In the genomic region with DNA sequence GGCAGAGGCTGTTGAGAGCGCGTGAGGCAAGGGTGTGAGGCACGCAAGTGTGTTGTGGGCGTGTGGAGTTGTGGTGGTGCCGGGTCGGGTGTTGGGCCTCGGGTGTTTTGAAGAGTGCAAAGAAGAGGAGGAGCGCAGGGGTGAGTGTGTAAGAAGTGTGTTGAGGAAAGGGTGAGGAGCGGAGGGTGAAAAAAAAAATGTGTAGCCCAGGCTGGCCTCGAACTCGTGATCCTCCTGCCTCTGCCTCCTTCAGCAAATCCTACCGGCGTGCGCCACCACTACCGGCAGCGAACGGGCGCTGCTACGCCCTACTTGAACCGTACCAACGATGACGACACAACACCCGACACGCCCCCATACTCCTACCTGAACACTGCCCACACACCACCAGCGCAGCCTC, we compare ENCODE assay signal across 7 mouse cellular contexts.
DNase-seq lines count a peak whose midpoint lies in the region; ATAC-seq lines count a peak whose summit lies in the region.
"Not testable (repeated sequence)": the region's sequence is repeated elsewhere in the genome, so short reads cannot be mapped to it uniquely, and the experiment has no call there.

No protein-coding gene starts in this region.

- H3K4me3 ChIP-seq in limb, embryonic 13.5 days: peak overlapping the region; percentile 29
- H3K4me3 ChIP-seq in midbrain, embryonic 14.5 days (replicated peaks; ENCODE audit: low read depth, low read length): peak overlapping the region; percentile 26; the same call in 1 of the 2 replicates

- intact Hi-C loops in heart, postnatal 36 days (cut with DNase I): not testable (repeated sequence)

- H3K36me3 ChIP-seq in limb, embryonic 13.5 days; midbrain, embryonic 14.5 days (ENCODE audit: control insufficient read depth, insufficient read depth, low read length): not testable (repeated sequence)

- H3K9ac ChIP-seq in limb, embryonic 13.5 days; midbrain, embryonic 14.5 days (replicated peaks; ENCODE audit: low read length): not testable (repeated sequence)

- H3K4me2 ChIP-seq in limb, embryonic 13.5 days (replicated peaks): peak overlapping the region; percentile 50
- H3K4me2 ChIP-seq in midbrain, embryonic 14.5 days (ENCODE audit: low read length): peak overlapping the region; percentile 35

- H3K27ac ChIP-seq in limb, embryonic 13.5 days; midbrain, embryonic 14.5 days (replicated peaks; ENCODE audit: low read depth, low read length): not testable (repeated sequence)

- H3K27me3 ChIP-seq in limb, embryonic 13.5 days; midbrain, embryonic 14.5 days (ENCODE audit: control insufficient read depth, insufficient read depth, low read length): not testable (repeated sequence)

- WGBS in limb, embryonic 13.5 days: 6% methylated on average over 15 of the region's 25 CpGs
- 10% methylated on average over 8 of the region's 25 CpGs for WGBS in midbrain, embryonic 14.5 days

- peak; percentile 99 for DNase-seq in cerebellum, adult 8-10 months
- DNase-seq in frontal cortex, postnatal 25 days (ENCODE audit: low spot score in 2 of 2): peak; percentile 99
- DNase-seq in heart, postnatal 36 days: peak; percentile 93 to 94
- DNase-seq in kidney, postnatal 25 days: peak; percentile 84 to 87
- DNase-seq in midbrain, embryonic 14.5 days: not testable (repeated sequence)
- peak; percentile 87 to 92 for DNase-seq in spleen, postnatal 10 days (ENCODE audit: low spot score in 2 of 2)

- not testable (repeated sequence) for ATAC-seq in limb, embryonic 13.5 days (ENCODE audit: low FRiP score, low read depth); midbrain, embryonic 14.5 days (ENCODE audit: low FRiP score, low TSS enrichment)

- not testable (repeated sequence) for H3K4me1 ChIP-seq in limb, embryonic 13.5 days; midbrain, embryonic 14.5 days (ENCODE audit: control insufficient read depth, insufficient read depth, low read length)

- H3K9me3 ChIP-seq in limb, embryonic 13.5 days; midbrain, embryonic 14.5 days (ENCODE audit: control insufficient read depth, low read length): not testable (repeated sequence)
